Mouse (Mus musculus): ENCODE results near the gene Trpm6. TPM values are rescaled to one million over a fixed set of nuclear protein-coding genes. Genes with fewer than 3 reads are reported as not detected.

Gene Trpm6
- polyA plus RNA-seq, 3 experiments from 2014 or later: 0.23 to 0.51 (median 0.46) TPM

DNA sequence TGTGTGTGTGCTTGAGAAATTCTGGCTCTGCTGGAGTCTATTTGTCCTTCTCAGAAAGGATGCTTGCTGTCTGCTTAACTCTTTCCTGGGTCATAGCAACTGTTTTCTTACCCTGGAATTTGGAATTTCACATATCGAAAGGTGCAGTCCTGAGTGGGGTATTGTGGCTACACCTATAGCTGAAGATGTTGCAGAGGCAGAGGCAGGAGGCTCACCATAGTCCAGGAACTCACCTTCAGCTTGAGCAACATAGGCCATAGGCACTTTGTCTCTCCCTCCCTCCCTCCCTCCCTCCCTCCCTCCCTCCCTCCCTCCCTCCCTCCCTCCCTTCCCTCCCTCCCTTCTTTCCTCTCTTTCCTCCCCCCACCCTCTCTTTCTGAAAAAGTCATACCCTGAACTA, 139.8 kb downstream of the Trpm6 start:
- no peak for ATAC-seq

DNA sequence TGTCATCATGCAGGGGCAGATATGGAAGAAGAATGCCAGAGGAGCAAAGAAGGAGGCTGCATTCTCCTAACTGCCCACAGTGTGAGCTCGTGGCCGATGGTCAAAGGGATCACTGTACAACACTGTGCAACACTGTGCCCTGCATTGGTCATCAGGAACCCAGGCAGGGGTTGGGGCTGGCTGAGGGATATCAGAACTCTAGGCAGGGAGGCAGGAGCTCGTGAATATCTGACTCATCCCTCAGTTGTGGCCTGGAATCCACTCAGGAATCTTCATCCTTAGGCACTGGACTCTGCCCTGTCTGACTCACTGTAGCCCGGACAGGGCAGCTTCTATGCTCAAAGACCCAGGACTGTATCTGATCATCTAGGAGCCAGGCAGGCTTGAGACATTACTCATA, 140.4 kb downstream of the Trpm6 start:
- no peak for ATAC-seq

DNA sequence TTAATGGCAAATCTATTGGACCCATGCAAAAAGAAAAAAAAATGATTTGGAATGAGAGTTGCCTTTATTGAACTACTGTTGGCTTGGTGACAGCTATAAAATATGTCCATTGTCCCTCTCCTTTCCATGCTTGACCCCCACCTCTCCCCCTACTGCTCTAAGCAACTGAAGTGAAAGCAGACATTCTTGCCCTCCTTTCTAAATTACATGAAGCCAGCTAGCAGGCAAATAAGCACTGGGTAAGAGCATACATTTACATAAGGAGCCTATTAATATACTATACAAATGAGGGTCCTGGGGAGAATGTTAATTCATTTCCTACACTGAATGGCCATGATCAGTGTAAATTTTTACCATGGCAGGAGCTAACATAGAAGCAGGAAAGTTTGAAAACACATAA, 148.5 kb downstream of the Trpm6 start:
- ATAC-seq: no peak

DNA sequence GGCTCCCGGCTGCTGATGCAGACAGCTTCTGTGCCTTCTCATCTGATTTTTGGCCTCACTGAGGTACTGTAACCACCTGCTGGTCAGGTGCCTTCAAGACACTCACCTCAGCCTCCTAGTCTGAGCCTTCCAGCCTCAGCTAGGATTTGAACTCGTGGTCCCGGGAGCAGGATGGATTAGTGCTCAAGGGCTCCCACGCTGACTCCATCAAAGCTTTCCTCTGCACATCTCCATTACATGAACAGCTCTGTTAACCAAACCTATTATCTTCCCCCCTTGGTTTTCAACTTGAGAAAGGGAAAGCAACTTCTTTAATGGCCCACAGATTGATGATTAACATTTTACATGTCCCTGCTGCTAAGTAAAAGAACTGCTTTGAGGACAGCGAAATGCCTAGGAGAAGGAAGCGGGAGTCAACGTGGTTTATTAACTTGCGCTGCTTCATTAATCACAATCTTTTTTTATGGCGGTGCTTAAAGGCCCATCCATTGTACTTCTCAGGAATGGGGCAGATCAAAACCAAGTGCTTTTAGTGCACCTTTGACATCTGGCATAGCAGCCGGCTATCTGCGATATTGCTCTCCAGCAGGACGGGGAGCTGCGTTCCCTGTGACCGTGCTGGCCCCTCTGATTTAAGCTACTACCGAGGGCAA, 152.4 kb downstream of the Trpm6 start:
- no peak for ATAC-seq

DNA sequence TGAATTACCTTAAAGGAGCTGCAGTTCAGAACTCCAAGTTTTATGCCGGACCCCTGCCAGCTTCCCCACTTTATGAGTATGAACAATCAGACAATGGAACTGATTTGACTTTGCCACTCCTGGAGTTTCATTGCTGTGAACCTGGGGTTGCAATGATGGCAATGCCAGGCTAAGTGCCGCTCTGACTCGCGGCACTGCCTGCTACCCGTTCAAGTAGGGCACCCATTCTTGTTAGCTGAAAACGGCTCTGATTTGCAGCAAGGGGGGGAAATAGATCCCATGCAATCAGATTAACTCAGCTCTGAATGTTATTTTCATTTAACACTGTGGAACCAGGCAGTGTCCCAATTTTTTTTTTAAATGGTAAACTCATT, 152.9 kb downstream of the Trpm6 start:
- ATAC-seq: no peak

DNA sequence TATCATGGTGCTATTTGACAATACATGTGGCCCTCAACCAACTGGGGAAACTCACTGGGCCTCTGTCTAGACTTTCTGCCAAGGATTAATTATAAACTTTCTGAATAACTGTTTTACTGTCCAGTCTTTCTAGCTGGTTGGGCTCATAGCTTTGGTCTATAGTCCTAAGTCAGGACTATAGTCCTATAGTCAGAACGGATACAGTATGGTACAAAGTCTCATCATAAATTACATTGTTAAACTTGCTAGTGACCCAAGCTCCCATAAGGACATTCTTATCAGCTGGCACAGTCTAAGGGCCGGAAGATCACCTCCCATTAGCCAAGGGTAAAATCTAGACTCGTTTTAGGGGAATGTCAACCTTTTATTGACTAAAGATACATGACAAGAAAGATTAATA, 155.7 kb downstream of the Trpm6 start:
- ATAC-seq: no peak

DNA sequence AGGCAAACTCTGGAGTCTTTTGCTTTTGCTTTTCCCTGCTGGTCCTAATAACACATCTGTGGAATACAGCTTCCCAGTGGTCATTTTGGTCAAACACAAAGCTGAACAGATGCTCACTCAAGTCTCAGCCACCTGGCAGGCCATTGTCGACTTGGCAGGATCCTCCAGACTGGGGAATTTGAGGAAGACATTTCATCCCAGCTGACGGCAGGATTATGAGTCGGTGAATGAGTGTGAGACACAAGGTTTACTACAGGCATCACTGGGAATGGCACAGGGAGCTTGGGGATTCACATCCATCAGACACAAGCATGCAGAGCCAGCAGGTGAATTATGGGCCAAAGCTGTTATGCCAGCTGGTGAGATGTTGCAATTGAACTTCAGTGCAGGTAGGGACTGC, 159.9 kb downstream of the Trpm6 start:
- ATAC-seq: no peak

DNA sequence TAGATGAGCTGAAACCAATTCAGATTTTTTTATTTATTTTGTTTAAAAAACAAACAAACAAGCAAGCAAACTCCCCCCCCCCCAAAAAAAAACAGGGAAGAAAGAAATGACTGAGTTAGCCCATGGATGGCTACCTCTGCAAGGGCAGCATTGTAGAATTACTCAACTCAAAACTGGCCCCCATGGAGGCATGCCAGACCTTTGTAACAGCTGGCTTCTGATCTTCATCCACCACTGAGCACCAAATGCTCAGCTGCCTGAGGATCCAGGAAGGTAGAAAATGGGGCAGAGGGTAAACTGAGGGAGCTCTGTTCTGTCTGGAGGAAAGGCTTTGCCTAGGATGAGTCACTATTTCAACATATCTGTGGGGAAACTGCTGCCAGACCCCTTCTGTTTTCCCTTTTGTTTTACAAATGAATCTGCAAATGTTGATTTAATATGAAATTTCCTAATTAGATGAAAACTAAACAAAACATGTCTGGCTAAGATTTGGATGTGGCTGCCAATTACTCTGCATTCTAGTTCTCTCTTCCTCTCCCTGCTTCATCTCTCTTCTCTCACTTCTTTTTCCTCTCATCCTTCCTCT, 162.1 kb downstream of the Trpm6 start:
- no peak for ATAC-seq

DNA sequence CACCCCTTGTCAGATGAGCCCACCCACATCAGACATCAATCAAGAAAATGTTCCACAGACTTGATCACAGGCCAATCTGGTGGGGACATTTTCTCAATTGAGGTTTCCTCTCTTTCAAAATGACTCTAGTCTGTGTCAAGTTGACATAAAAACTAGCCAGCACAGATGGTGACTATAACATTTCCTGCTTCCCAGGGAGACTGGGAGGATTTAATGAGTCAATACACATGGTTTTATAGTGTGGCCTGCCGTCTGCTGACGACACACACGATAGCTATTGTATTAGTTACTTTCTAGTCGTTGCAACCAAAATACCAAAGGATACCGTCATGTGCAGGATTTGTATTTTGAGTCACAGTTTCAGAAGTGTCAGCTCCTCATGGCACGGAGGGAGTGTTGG, 191.6 kb downstream of the Trpm6 start:
- ATAC-seq: no peak

Other genes with a start within 250 kb of the Trpm6 start
- gene Ostf1, start 118.2 kb upstream of the Trpm6 start, polyA plus RNA-seq (2017; shearing (Covaris generic)): 100 to 1,000 TPM in 1 of 3 experiments, 10 to 100 TPM in 2; 87.5 to 260 (median 96.7) TPM
- 10 to 100 TPM in 1 of 3 experiments, 1 to 10 TPM in 2; 6.7 to 16.1 (median 8.9) TPM for gene Nmrk1, start 118.0 kb upstream of the Trpm6 start, polyA plus RNA-seq (2017; shearing (Covaris generic))
- gene Carnmt1, start 79.2 kb upstream of the Trpm6 start, polyA plus RNA-seq (2017; shearing (Covaris generic)): 1 to 10 TPM; 3.2 to 5.2 (median 3.8) TPM
- 1 to 10 TPM; 2.5 to 5.9 (median 3.0) TPM for gene D030056L22Rik, start 36.8 kb upstream of the Trpm6 start, polyA plus RNA-seq (2017; shearing (Covaris generic))